Mouse (Mus musculus) CD8-positive naive resting alpha-beta T cell, adult 57 days (primary cell): ENCODE data around the gene Rtp4. TPM values are rescaled to one million over a fixed set of nuclear protein-coding genes. Genes with fewer than 3 reads are reported as not detected.

Experiments
- total RNA-seq: library from RNA; stranded (reverse); gene quantifications from one replicate; pipeline ENCODE4 v1.2.4, GENCODE M21; 2023

Rtp4 gene
- 28.1 TPM for total RNA-seq

GRCm38 (mm10) chr16:23520235-23520871, at the start of gene Rtp4, which contains the start of gene Masp1:
Gene Rtp4, plus strand, starts transcription at chr16:23520291.
Gene Masp1, minus strand, starts transcription at chr16:23520815.

Other genes with a start within 250 kb of the Rtp4 start
- gene Rtp1, start 91.2 kb upstream of the Rtp4 start, total RNA-seq, result not detected
- gene Masp1, start 524 bp downstream of the Rtp4 start, total RNA-seq, result 0.12 TPM